Mouse (Mus musculus) cerebellum, adult 8-10 months (tissue): Measurements from ENCODE around the gene Rabgap1.
"Not testable (repeated sequence)": the region's sequence is repeated elsewhere in the genome, so short reads cannot be mapped to it uniquely, and the experiment has no call there.

ENCODE experiments used
- DNase-seq: peaks from one replicate; pipeline ENCODE4 v3.0.0; 2022

Gene Rabgap1

DNA sequence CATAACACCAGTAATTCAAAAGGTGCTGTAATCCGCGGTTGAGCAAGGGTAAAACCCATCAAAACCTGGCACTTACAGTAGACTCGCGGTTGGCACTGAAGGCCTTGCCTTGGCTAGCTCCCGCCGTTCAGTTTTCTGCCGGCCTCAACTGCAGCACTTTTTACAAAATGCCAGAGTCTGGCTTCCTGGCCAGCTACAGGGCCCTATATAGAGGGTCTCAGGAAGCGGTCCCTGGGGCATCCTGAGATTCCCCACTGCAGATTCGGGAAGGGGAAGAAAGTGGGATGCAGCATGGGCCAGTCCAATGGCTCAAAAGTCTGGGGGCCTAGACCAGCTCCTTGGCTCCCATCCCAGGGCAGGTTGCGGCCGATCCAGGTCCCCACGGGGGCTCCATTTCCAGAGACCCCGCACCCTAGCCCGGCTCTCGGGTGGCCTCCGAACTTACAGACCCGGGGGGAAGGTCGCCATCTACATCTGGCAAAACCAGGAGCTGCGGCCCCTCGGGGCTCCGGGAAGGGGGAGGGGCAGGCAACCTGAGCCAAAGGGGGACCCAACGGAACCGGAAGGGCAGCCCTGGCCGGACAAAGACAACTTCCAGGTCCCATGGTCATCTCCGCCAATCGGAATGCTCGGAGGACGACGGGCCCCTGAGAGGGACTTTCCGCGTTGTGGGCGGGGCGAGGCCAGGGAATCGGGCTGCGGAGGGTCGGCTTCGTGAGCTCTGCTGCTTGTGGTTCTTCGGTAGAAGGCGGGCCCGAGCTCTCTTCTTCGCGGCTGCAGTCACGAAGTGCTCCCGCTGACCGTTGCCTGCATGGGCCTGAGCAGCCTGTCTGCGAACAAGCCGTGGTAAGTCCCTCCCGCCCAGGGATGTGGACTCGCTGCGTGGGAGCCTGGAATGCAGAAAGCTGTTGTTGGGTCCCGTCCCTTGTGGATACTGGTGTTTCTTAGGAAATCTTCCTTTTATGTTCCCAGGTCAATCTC lies at the start of gene Rabgap1, which contains the start of the genes Zbtb26 and Zbtb6:
Rabgap1 (plus strand) TSS at position 669 of the 981 bp plus-strand sequence.
Zbtb26 (minus strand) TSS at position 525 of the 981 bp plus-strand sequence.
Zbtb6 (minus strand) TSS at position 561 of the 981 bp plus-strand sequence.
- DNase-seq, result peak; percentile 94

DNA sequence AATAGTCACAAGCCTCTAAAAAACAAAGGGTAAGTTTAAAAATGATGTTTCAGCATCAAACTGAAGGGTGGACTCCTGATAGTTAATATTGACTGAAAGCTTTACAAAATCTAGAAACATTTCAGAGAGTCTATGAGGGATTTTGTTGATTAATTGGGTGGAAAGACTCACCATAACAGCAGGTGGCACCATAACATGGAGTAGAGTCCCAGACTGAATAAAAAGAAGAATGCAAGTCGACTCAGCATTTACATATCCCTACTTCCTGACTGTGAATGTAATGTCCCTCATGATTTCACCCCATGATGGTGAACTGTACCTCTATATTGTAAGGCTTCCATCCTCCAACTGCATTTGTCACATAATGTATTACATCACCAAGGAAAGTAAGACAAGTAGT lies 47.5 kb upstream of the Rabgap1 start:
- no peak for DNase-seq

DNA sequence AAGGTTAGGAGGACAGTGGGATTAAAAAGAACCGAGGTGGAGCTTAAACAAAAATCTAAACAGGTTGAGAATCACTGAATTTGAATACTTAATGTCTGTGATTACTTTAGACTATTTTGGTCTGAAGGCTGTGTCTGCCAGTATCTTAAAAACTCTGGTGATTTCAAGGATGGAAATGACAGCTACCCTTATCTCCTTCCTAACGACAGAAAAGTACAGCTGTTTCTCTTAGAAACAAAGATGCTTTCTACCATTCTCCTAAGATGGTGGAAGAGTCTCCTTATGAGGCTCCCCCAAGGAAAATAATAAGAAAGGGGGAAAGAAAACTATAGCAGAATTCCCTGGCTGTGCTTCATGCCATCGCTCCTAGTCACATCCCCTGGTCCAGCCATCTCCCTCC lies 21.2 kb upstream of the Rabgap1 start:
- no peak for DNase-seq

DNA sequence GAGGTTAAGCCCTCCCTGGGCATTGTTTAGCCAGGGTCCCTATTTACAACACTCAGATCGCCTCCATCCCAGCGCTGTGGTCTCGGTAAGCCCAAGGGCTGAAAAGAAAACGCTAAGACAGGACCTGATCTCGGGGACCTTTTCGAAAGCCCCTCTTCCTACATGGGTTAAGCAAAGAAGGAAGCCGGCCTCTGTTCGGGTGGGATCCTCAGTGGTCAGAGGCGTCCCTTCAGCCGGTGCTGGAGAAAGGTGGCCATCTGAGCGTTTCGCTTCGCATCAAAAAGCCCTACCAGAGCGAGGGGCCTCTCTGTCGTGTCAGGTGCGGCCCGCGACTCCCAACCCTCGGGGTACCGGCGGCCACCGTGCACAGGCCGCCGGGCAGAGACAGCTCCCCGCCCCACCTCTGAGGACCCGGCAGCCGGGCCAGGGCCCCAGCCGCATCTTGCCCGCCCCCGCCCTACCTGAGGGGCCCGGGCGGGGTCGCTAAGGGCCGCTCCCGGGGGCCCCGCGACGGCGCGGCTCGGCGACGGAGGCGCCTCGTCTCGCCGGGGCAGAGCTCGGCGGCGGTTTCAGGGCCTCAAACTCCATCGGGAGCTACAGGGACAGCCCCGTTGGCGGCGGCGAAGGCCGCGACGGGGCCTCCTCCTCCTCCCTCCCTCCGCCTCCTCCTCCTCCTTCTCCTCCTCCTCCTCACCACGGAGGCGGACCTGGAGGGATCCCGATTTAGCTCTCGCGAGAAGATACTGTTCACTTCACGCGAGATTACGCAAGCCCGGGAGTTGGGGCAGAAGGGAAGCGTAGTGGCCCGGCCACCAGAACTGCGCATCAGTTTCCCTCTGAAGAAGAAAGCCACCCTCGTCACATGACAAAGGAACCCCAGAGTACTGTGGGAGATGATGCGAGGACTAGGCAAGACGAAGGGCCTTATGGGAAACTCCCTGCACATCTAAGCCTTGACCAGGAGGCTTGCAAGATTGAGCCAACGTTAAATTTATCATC lies 20.5 kb upstream of the Rabgap1 start, which contains the start of gene Rc3h2:
Rc3h2 (minus strand) TSS at position 598 of the 999 bp plus-strand sequence.
- DNase-seq, result peak; percentile 93

DNA sequence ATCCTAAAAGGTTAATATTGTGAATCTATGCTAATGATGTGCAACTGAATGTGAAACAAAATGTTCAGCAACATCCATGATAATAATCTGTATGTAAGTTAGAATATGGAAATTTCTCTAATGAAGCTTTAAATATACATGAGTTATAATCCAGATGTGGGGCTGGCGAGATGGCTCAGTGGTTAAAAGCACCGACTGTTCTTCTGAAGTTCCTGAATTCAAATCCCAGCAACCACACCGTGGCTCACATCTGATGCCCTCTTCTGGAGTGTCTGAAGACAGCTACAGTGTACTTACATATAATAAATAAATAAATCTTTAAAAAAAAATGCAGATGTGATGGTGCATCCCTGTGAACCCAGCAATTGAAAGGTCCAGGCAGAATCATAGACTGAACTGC lies 19.4 kb upstream of the Rabgap1 start:
- DNase-seq, result no peak

DNA sequence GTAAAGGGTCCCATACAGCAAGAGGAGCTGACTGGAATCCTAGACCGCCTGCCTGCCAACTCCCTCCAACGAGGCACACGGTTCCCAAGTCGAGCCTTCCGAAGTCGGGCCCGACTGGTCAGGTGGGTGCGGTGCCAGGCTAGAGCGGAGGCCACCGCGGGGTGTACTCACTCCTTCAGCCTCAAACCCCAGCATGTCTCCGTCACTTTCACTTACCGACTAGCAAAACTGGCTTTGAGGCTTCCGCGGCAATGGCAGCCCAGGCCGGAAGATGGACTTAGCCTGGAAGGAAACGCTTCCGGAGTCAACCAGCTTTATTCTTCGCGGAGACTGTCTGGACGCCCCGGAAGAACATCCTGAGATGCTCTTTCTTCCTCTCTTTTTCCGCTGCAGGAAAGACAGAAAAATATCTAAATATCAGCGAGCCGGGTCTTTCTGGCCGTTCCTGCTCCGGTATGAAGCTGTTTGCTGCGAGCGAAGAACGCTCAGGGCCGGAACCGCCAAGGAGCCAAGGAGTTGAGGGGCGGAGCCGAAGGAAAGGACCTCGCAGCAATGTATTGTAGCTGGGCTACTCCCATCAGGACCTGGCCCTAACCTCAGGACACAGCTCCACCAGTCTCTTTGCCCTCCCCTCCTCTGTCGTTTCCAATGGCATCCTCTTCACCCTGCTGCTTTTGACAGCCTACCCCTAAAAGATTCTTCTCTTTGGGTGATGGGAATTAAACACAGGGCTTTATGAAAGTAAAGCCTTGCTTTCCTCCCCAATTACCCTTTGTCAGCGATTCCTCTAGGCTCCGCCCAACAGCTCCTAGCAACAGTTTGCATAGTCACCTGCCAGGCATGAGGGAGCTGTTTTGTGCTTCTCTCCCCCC lies 12.2 kb upstream of the Rabgap1 start:
- DNase-seq, result peak; percentile 78

GRCm38 (mm10) chr2:37431609-37432008 lies 11.5 kb upstream of the Rabgap1 start:
- DNase-seq, result no peak

- DNase-seq, result peak; percentile 90
These were observed 8.7 kb downstream of the Rabgap1 start for GRCm38 (mm10) chr2:37451667-37452375.

DNA sequence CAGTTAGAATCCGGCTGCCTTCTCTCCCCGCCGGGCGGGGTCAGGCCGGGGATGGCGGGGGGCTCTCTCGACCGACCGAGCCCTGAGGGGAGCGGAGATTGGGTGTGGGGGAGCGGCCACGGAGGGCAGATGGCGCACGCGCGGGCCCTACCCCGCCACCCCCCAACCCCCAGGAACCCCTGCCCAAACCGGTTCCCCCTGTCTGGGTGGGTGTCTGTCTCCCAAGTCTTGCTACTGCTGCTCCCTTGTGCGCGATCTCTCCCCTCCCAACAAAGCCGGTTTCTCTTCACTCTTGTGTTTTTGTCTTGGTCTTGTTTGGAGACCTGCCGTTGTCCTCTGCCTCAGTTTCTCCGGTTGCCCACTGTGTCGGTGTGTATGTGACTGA lies 9.3 kb downstream of the Rabgap1 start:
- DNase-seq, result no peak

GRCm38 (mm10) chr2:37460707-37461106 lies 17.6 kb downstream of the Rabgap1 start:
- no peak for DNase-seq

GRCm38 (mm10) chr2:37466266-37466665 lies 23.2 kb downstream of the Rabgap1 start:
- DNase-seq, result no peak

- DNase-seq, result no peak
These were observed 36.5 kb downstream of the Rabgap1 start for GRCm38 (mm10) chr2:37479559-37479958.

GRCm38 (mm10) chr2:37480039-37480438 lies 37.0 kb downstream of the Rabgap1 start:
- no peak for DNase-seq

DNA sequence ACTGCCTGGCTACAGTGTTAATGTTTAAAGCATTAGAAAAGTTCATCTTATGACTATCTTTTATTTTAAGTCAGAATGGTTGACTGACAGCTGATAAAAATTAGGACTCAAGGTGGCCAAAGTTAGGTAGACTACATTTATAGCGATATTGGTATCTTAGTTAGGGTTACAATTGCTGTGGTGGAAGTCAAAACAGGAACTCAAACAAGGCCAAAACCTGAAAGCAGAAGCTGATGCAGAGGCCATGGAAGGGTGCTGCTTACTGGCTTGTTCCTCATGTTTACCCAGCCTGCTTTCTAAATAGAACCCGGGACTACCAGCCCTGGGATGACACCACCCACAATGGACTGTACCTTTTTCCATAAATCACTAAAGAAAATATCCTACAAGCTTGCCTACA lies 41.1 kb downstream of the Rabgap1 start:
- DNase-seq, result no peak

DNA sequence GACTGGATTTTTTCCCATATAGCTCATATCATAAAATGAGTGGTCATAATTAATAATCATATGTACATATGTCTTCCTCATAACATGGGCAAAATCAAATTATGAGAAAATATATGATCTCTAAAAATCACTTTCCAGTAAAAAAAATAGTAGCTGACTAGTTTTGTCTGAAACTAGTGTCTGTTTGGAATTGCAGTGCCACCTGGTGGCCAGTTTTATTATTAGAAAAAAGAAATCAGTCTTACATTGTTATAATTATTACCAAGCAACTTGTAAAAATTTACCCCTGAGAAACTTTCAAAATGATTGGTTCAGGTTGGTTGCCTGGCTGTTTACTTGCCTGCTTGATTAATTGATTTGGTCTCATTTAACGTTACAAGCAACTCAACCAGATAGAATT lies 42.3 kb downstream of the Rabgap1 start:
- DNase-seq, result peak; percentile 29

DNA sequence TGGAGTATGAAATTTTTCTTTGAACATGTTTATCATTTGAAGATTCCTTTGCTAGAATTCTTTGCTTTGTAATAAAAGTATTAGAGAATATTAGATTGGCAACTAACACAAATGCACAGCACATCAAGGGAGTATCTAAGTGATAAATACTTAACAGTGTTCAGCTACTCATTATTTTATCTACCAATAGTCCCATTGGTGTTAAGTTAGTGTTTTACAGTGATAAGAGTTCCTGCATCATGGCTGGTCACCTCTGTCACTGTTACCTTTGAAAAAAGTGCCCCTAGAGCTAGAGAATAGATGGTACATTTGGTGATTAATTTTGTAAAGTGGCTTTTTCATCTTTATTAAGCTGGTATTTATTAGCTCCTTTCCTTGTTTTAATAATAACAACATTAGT lies 43.3 kb downstream of the Rabgap1 start:
- no peak for DNase-seq

DNA sequence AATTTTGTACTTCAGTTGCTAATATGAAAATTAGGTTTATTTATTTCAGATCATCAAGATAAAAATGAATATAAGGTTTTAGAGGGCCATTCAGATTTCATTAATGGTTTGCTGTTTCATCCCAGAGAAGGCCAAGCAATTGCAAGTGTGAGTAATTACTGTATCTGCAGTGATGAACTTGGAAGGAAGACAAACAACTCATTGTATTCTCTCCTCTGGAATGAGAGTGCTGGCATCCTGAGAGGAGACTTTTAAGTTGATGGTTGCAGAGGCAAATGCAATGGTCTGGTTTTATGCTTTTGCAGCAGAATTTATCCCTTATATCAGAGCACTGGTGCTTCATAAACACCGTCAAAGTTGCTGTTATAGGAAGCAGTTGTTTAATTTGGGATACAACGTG lies 45.9 kb downstream of the Rabgap1 start:
- DNase-seq, result no peak

DNA sequence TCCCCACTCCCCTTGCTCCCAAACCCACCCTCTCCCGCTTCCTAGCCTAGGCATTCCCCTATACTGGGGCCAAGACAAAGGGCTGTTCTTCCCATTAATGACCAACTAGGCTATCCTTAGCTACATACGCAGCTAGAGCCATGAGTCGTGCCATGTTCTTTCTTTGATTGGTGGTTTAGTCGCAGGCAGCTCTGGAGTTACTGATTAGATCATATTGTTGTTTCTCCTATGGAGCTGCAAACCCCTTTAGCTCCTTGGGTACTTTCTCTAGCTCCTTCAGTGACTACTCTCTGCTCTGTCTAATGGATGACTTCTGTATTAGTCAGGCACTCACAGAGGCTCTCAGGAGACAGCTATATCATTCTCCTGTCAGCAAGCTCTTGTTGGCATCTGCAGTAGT lies 54.2 kb downstream of the Rabgap1 start:
- no peak for DNase-seq

DNA sequence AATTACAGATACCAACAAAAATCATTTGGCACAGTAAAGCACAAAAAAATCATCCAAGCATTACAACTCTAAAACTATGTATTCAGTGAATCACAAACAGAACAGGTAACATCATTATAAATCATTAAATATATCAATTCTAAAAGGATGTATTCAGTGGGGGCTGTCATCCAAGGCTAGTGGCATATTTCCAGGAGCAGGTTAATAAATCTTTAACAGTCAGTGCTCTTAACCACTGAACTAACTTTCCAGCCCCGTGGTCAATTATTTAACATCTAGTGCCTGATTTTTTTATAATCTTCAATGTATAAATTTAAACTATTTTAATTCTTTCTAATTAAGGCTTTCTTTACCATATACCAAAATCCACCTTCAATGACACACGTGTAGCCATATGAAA lies 62.8 kb downstream of the Rabgap1 start:
- not testable (repeated sequence) for DNase-seq

DNA sequence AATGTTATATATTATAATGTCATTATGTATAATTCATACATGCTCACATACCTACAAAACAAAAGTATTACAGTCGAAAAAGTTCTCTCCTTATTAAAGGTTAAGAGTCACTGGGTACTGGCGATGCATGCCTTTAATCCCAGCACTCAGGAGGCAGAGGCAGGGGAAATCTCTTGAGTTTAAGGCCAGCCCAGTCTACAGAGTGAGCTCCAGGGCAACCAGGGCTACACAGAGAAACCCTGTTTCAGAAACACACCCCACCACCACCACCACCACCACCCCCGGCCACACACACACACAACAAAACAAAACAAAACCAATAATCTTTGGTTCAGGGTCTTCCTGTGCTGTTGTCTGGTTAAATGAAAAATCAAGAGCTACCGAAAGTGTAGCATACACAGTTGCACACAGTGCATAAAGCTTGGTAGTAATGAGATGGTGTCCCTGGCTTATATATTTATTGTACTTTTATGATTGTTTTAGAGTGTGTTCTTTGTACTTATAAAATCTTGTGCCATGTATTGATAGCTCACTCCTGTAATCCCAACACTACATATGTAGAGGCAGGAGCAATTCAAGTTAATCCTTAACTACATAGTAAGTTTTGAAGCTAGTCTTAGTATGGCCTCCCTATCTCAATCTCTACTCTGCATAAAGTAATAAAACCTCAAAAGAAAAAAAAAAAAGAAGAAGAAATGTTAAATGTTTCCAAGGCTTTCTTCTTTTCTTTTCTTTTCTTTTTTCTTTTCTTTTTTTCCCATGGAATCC lies 68.2 kb downstream of the Rabgap1 start:
- no peak for DNase-seq
